In genomic region chr6:71658290-71658689, GRCm38 (mm10) we compare ENCODE assay signal across 16 mouse cellular contexts. TPM values are rescaled to one million over a fixed set of nuclear protein-coding genes. Genes with fewer than 3 reads are reported as not detected.
DNase-seq lines count a peak whose midpoint lies in the region; ATAC-seq and TF ChIP-seq lines count a peak whose summit lies in the region.
"Had no signal": no experiment of that assay in that cellular context is flagged by ENCODE, and none has a peak within 500 bp of the region (broad histone marks: within the 10 kb centered on the region; RNA-seq: fewer than 3 reads in every experiment).

No protein-coding gene starts in this region.

- H3K9ac ChIP-seq in heart, embryonic 16.5 days (ENCODE audit: low read length), result no peak overlapping the region
- H3K9ac ChIP-seq: forebrain, embryonic 12.5 days; hindbrain, embryonic 15.5 days; limb, embryonic 15.5 days; neural tube, embryonic 15.5 days had no signal

- H3K4me2 ChIP-seq in heart, embryonic 16.5 days (ENCODE audit: low read depth, low read length), result 0 out of 2 replicates have a peak overlapping the region, but pooled peaks have one; percentile 15
- H3K4me2 ChIP-seq: forebrain, embryonic 12.5 days; hindbrain, embryonic 15.5 days; limb, embryonic 15.5 days; neural tube, embryonic 15.5 days had no signal

- no peaks in the 10 kb centered on the region for H3K36me3 ChIP-seq in kidney, adult 2 months (ENCODE audit: control insufficient read depth, insufficient read depth, low read length)
- no peaks in the 10 kb centered on the region for H3K36me3 ChIP-seq in heart, embryonic 16.5 days (ENCODE audit: control insufficient read depth, insufficient read depth)
- no peaks in the 10 kb centered on the region for H3K36me3 ChIP-seq in small intestine, adult 2 months (ENCODE audit: control insufficient read depth, insufficient read depth, low read length)
- no peaks in the 10 kb centered on the region for H3K36me3 ChIP-seq in limb, embryonic 10.5 days
- H3K36me3 ChIP-seq: forebrain, embryonic 12.5 days; hindbrain, embryonic 15.5 days; limb, embryonic 15.5 days; neural tube, embryonic 15.5 days had no signal

- TF ChIP-seq CTCF in kidney, adult 2 months (conservative IDR thresholded peaks at IDR 0.05; ENCODE audit: insufficient read depth, insufficient read length, low read depth, low read length), result no peak
- TF ChIP-seq CTCF in lung, adult 2 months (IDR thresholded peaks at IDR 0.05; ENCODE audit: insufficient read depth, low read length), result no peak
- TF ChIP-seq CTCF in small intestine, adult 2 months (IDR thresholded peaks at IDR 0.05; ENCODE audit: extremely low read depth, insufficient read length, insufficient replicate concordance, low read depth, low read length), result no peak

- peaks cover 9% of the 10 kb centered on the region; the same call in 1 of the 2 replicates for H3K4me1 ChIP-seq in kidney, adult 2 months (ENCODE audit: control insufficient read depth, insufficient read depth, low read length)
- H3K4me1 ChIP-seq in heart, embryonic 16.5 days (ENCODE audit: control insufficient read depth, insufficient read depth, low read length), result peaks cover 29% of the 10 kb centered on the region
- no peaks in the 10 kb centered on the region for H3K4me1 ChIP-seq in lung, adult 2 months (ENCODE audit: control insufficient read depth, insufficient read depth, low read length)
- H3K4me1 ChIP-seq in small intestine, adult 2 months (ENCODE audit: control insufficient read depth, insufficient read depth, insufficient read length, low read length), result peaks cover 11% of the 10 kb centered on the region; the same call in 1 of the 2 replicates
- H3K4me1 ChIP-seq in limb, embryonic 10.5 days, result no peaks in the 10 kb centered on the region
- H3K4me1 ChIP-seq: forebrain, embryonic 12.5 days; hindbrain, embryonic 15.5 days; limb, embryonic 15.5 days; neural tube, embryonic 15.5 days had no signal

- H3K27ac ChIP-seq in kidney, adult 2 months (ENCODE audit: insufficient read depth, low read depth, low read length), result no peak overlapping the region
- peak overlapping the region; percentile 59 for H3K27ac ChIP-seq in heart, embryonic 16.5 days (ENCODE audit: low read length)
- H3K27ac ChIP-seq in small intestine, adult 2 months (ENCODE audit: insufficient read depth, low read depth, low read length), result peak overlapping the region; percentile 74
- H3K27ac ChIP-seq in limb, embryonic 10.5 days, result no peak overlapping the region
- H3K27ac ChIP-seq: forebrain, embryonic 12.5 days; hindbrain, embryonic 15.5 days; limb, embryonic 15.5 days; neural tube, embryonic 15.5 days had no signal

- H3K4me3 ChIP-seq in kidney, adult 2 months (ENCODE audit: insufficient read depth, low read depth, low read length), result no peak overlapping the region
- H3K4me3 ChIP-seq in heart, embryonic 16.5 days (ENCODE audit: low read length), result no peak overlapping the region
- H3K4me3 ChIP-seq in lung, adult 2 months (replicated peaks; ENCODE audit: extremely low read depth, low read depth, low read length), result no peak overlapping the region
- H3K4me3 ChIP-seq in small intestine, adult 2 months (ENCODE audit: low read depth, low read length), result no peak overlapping the region
- H3K4me3 ChIP-seq in limb, embryonic 10.5 days, result no peak overlapping the region
- H3K4me3 ChIP-seq: forebrain, embryonic 12.5 days; hindbrain, embryonic 15.5 days; limb, embryonic 15.5 days; neural tube, embryonic 15.5 days had no signal

- no peaks in the 10 kb centered on the region for H3K9me3 ChIP-seq in heart, embryonic 16.5 days (replicated peaks; ENCODE audit: control insufficient read depth, low read length)
- H3K9me3 ChIP-seq in limb, embryonic 10.5 days (replicated peaks), result no peaks in the 10 kb centered on the region
- H3K9me3 ChIP-seq: forebrain, embryonic 12.5 days; hindbrain, embryonic 15.5 days; limb, embryonic 15.5 days; neural tube, embryonic 15.5 days had no signal

- peak; percentile 5 for DNase-seq in kidney, adult 2 months
- DNase-seq in kidney, adult 18-20 months, result no peak
- peak; percentile 9 for DNase-seq in lung, adult 2 months
- no peak for DNase-seq in gastrocnemius, postnatal 25 days
- DNase-seq in urinary bladder, postnatal 10 days (ENCODE audit: low spot score), result no peak
- DNase-seq in limb, embryonic 10.5 days (ENCODE audit: low spot score), result no peak
- DNase-seq: adrenal gland, postnatal 10 days; cerebellum, adult 11-12 months; kidney, postnatal 25 days; thymus, postnatal 4 days had no signal

- no peak for TF ChIP-seq POLR2A in kidney, adult 2 months (IDR thresholded peaks at IDR 0.05; ENCODE audit: low read depth, low read length)
- TF ChIP-seq POLR2A in lung, adult 2 months (IDR thresholded peaks at IDR 0.05; ENCODE audit: borderline replicate concordance, extremely low read depth, low read depth, low read length), result no peak
- no peak for TF ChIP-seq POLR2A in small intestine, adult 2 months (IDR thresholded peaks at IDR 0.05; ENCODE audit: low read depth, low read length)

- no peaks in the 10 kb centered on the region for H3K27me3 ChIP-seq in kidney, adult 2 months (replicated peaks; ENCODE audit: control insufficient read depth, insufficient read depth, low read length)
- H3K27me3 ChIP-seq in heart, embryonic 16.5 days (ENCODE audit: control insufficient read depth, insufficient read depth, low read length), result no peaks in the 10 kb centered on the region
- H3K27me3 ChIP-seq in small intestine, adult 2 months (ENCODE audit: control insufficient read depth, insufficient read depth, low read length), result no peaks in the 10 kb centered on the region
- no peaks in the 10 kb centered on the region for H3K27me3 ChIP-seq in limb, embryonic 10.5 days (ENCODE audit: low read depth, poor library complexity, severe bottlenecking)
- H3K27me3 ChIP-seq: forebrain, embryonic 12.5 days; hindbrain, embryonic 15.5 days; limb, embryonic 15.5 days; neural tube, embryonic 15.5 days had no signal

- ATAC-seq in heart, embryonic 16.5 days (replicated peaks; ENCODE audit: extremely low read depth, insufficient read depth, low FRiP score), result peak; percentile 76

- 46% methylated on average over 2 of the region's 2 CpGs for WGBS in kidney, adult 2 months
- 21% methylated on average over 2 of the region's 2 CpGs for WGBS in heart, embryonic 16.5 days
- 40% methylated on average over 2 of the region's 2 CpGs for WGBS in lung, adult 2 months
- WGBS in small intestine, adult 2 months, result 17% methylated on average over 2 of the region's 2 CpGs
- WGBS in limb, embryonic 10.5 days, result 85% methylated on average over 2 of the region's 2 CpGs

RNA-seq across cellular contexts. Expression of gene Kdm3a, which starts 25.5 kb away (rescaled TPM):
- polyA plus RNA-seq in kidney, adult 2 months (2012; rRNA removed), result 9.5 and 10.9 TPM in 2 replicates
- polyA plus RNA-seq in heart, embryonic 16.5 days (2015; fragmentation: Nextera tagmentation; extraction: Ambion mirVana), result 34.1 and 35.1 TPM in 2 replicates
- 11.3 and 16.5 TPM in 2 replicates for polyA plus RNA-seq in lung, adult 2 months (2012; rRNA removed)
- 1.7 and 5.8 TPM in 2 replicates for polyA plus RNA-seq in small intestine, adult 2 months (2012; rRNA removed)
- total RNA-seq in gastrocnemius, postnatal 25 days (2021), result 10 to 100 TPM in 1 of 2 experiments, 1 to 10 TPM in 1; 8.8 to 12.0 TPM
- 55.7 and 69.4 TPM in 2 replicates for polyA plus RNA-seq in limb, embryonic 10.5 days (2016; fragmentation: Nextera tagmentation; extraction: Ambion mirVana)

RNA-seq across cellular contexts. Expression of gene Reep1, which starts 49.1 kb away (rescaled TPM):
- polyA plus RNA-seq in kidney, adult 2 months (2012; rRNA removed), result 0.61 and 1.5 TPM in 2 replicates
- 20.3 and 20.9 TPM in 2 replicates for polyA plus RNA-seq in heart, embryonic 16.5 days (2015; fragmentation: Nextera tagmentation; extraction: Ambion mirVana)
- polyA plus RNA-seq in lung, adult 2 months (2012; rRNA removed), result 5.3 and 6.7 TPM in 2 replicates
- polyA plus RNA-seq in small intestine, adult 2 months (2012; rRNA removed), result 0.27 and 0.72 TPM in 2 replicates
- total RNA-seq in gastrocnemius, postnatal 25 days (2021), result 10 to 100 TPM; 62.2 to 72.5 TPM
- 7.3 and 7.8 TPM in 2 replicates for polyA plus RNA-seq in limb, embryonic 10.5 days (2016; fragmentation: Nextera tagmentation; extraction: Ambion mirVana)

Comparison
In these comparisons a context has a peak if more than half of its experiments do, and no peak if none do; other contexts are left out.
1. DNase-seq: peak in kidney, adult 2 months (single experiment) and lung, adult 2 months (single experiment); none in kidney, adult 18-20 months (single experiment), gastrocnemius, postnatal 25 days (single experiment), urinary bladder, postnatal 10 days (single experiment) and limb, embryonic 10.5 days (single experiment).
2. H3K27ac ChIP-seq: peak in heart, embryonic 16.5 days (single experiment) and small intestine, adult 2 months (single experiment); none in kidney, adult 2 months (single experiment) and limb, embryonic 10.5 days (single experiment).